Mouse (Mus musculus) frontal cortex, postnatal 36 days (tissue): ENCODE measurements around the gene Egfl7.

Experiments used
- DNase-seq, 2 experiments: peaks; one replicate each; pipeline ENCODE4 v3.0.0; 2022; ENCODE audit warnings: low spot score in 2 of 2

Gene Egfl7

DNA sequence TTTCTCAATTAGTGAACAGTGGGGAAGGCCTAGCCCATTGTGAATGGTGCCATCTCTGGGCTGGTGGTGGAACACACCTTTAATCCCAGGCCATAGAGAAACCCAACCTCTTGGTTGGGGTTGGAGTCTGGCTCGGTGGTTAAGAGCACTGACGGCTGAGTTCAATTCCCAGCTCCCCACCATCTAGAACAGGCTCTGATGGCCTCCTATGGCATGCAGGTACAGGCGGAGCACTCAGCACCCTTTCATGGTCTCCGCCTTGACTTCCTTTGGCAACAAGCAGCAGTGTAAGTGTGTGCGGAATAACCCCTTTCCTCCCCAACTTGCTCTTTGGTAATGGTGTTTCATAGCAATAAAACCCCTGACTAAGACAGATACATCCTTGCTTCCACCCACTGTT lies 58.8 kb downstream of the Egfl7 start:
- DNase-seq = no peak

DNA sequence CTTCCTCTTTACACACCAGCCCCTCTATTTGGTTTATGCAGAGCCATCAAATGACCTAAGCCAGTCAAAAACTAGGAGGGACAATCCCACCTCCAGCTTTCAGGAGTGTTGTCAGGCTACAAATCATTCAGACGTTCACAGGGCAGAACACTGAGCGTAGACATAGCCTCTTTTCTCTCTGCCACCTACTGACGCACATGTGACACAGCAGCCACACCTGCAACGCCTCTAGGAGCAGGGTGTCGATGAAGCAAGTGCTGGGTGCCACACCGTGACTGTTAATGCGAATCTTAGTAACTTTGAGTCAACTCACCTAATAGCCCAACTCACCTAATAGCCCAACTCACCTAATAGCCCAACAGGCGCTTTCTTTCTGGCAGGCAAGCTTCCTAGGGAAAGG lies 59.3 kb downstream of the Egfl7 start:
- peak in 1 of 2 experiments; percentile 23 for DNase-seq

GRCm38 (mm10) chr2:26639838-26640830 lies 60.3 kb downstream of the Egfl7 start:
- DNase-seq = peak; percentile 98

- DNase-seq = no peak
Measured at GRCm38 (mm10) chr2:26641006-26641647, 61.3 kb downstream of the Egfl7 start.
